Mouse (Mus musculus): ENCODE results near the gene Spag5. TPM values are rescaled to one million over a fixed set of nuclear protein-coding genes. Genes with fewer than 3 reads are reported as not detected.
"Not testable (repeated sequence)": the region's sequence is repeated elsewhere in the genome, so short reads cannot be mapped to it uniquely, and the experiment has no call there.

Spag5 gene
- polyA plus RNA-seq, 1 experiment from 2014 or later, result 50.3 TPM

GRCm38 (mm10) chr11:78276169-78276568 lies 25.2 kb upstream of the Spag5 start:
- H3K36me3 ChIP-seq (ENCODE audit: control insufficient read depth, insufficient read depth, low read length), result peaks cover 75% of the 10 kb centered on the region
- not testable (repeated sequence) for H3K9me3 ChIP-seq (ENCODE audit: control insufficient read depth, low read length); H3K27me3 ChIP-seq (replicated peaks; ENCODE audit: control insufficient read depth, insufficient read depth, low read length); H3K27ac ChIP-seq (ENCODE audit: low read depth, low read length); H3K4me1 ChIP-seq (replicated peaks; ENCODE audit: control insufficient read depth, insufficient read depth, low read length); H3K4me3 ChIP-seq (ENCODE audit: low read depth, low read length); H3K9ac ChIP-seq (ENCODE audit: low read depth, low read length); H3K4me2 ChIP-seq; ATAC-seq (replicated peaks; ENCODE audit: low FRiP score); DNase-seq (ENCODE audit: low spot score)
- WGBS, result 94% methylated on average over 4 of the region's 4 CpGs

DNA sequence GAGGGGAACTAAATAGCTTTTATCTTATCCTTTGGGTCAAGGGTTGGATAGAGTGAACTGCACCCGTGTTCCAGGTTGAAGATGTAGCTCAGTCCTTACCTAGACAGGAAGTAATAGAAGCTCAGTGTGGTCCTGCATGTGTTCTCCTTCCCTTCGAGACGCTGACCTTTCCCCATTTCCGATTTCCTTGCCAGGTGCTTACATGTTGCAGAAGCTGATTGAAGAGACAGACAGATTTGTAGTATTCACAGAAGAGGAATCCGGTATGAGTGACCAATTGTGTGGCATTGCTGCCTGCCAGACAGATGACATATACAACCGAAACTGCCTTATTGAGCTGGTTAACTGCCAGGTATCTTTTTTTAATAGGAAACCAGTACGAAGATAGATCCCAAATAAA lies 22.5 kb upstream of the Spag5 start:
- Histone ChIP-seq H3K36me3 (ENCODE audit: control insufficient read depth, insufficient read depth, low read length) (peaks cover 72% of the 10 kb centered on the region), H3K27me3 (replicated peaks; ENCODE audit: control insufficient read depth, insufficient read depth, low read length) (no peaks in the 10 kb centered on the region), H3K9ac (ENCODE audit: low read depth, low read length) (no peak overlapping the region), H3K4me1 (replicated peaks; ENCODE audit: control insufficient read depth, insufficient read depth, low read length) (no peaks in the 10 kb centered on the region), H3K4me2 (no peak overlapping the region), H3K4me3 (ENCODE audit: low read depth, low read length) (no peak overlapping the region), H3K9me3 (ENCODE audit: control insufficient read depth, low read length) (no peaks in the 10 kb centered on the region), H3K27ac (ENCODE audit: low read depth, low read length) (no peak overlapping the region)
- 87% methylated on average over 7 of the region's 7 CpGs for WGBS
- ATAC-seq (replicated peaks; ENCODE audit: low FRiP score) (no peak), DNase-seq (ENCODE audit: low spot score) (no peak)

DNA sequence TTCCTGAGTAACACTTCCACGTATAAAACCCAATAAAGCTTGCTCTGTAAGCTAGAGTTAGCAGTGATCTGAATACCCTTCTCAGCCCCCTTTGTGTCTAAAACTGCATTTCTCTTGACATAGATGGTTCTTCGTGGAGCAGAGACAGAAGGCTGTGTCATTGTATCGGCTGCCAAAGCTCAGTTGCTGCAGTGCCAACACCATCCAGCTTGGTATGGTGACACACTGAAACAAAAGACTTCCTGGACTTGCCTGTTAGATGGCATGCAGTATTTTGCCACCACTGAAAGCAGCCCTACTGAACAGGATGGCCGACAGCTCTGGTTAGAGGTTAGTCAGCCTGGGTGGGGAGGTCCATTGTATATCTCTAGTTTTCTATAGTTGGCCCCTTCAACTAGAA lies 21.7 kb upstream of the Spag5 start:
- WGBS, result 87% methylated on average over 4 of the region's 4 CpGs
- Histone ChIP-seq H3K4me2 (no peak overlapping the region), H3K27ac (ENCODE audit: low read depth, low read length) (no peak overlapping the region), H3K9ac (ENCODE audit: low read depth, low read length) (no peak overlapping the region), H3K4me3 (ENCODE audit: low read depth, low read length) (no peak overlapping the region), H3K4me1 (replicated peaks; ENCODE audit: control insufficient read depth, insufficient read depth, low read length) (no peaks in the 10 kb centered on the region), H3K36me3 (ENCODE audit: control insufficient read depth, insufficient read depth, low read length) (peaks cover 70% of the 10 kb centered on the region), H3K9me3 (ENCODE audit: control insufficient read depth, low read length) (no peaks in the 10 kb centered on the region), H3K27me3 (replicated peaks; ENCODE audit: control insufficient read depth, insufficient read depth, low read length) (no peaks in the 10 kb centered on the region)
- no peak for ATAC-seq (replicated peaks; ENCODE audit: low FRiP score)
- no peak for DNase-seq (ENCODE audit: low spot score)

DNA sequence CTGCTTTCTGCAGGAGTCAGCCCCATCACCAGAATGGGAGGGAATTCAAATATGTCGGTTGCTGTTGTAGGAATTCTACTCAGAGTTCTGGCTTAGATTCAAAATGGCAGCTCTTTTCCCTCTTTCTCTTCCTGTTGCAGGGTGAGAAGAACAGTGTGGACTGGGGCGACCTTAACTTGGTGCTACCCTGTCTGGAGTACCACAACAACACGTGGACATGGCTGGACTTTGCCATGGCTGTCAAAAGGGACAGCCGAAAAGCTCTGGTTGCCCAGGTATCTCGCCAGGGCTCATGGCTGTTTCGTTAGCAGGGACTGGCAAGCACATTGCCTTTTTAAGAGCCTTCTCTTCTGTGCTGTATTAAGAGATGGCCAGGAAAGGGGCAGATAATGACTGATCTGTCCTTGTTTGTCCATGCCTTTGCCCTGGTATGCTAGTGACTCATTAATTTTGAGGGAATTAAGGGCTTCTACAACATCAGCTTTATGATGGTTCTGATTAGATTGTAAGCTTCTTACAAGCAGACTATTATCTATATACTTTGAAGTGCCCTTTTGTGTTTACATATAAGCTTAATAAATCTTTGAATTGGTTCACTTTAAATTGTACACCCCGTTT lies 12.1 kb upstream of the Spag5 start:
- no peaks in the 10 kb centered on the region for H3K9me3 ChIP-seq (ENCODE audit: control insufficient read depth, low read length)
- no peak overlapping the region for H3K4me2 ChIP-seq
- peaks cover 56% of the 10 kb centered on the region for H3K36me3 ChIP-seq (ENCODE audit: control insufficient read depth, insufficient read depth, low read length)
- H3K4me1 ChIP-seq (replicated peaks; ENCODE audit: control insufficient read depth, insufficient read depth, low read length), result no peaks in the 10 kb centered on the region
- H3K27ac ChIP-seq (ENCODE audit: low read depth, low read length), result no peak overlapping the region
- 90% methylated on average over 7 of the region's 7 CpGs for WGBS
- no peaks in the 10 kb centered on the region for H3K27me3 ChIP-seq (replicated peaks; ENCODE audit: control insufficient read depth, insufficient read depth, low read length)
- DNase-seq (ENCODE audit: low spot score) (no peak), ATAC-seq (replicated peaks; ENCODE audit: low FRiP score) (no peak)
- no peak overlapping the region for H3K4me3 ChIP-seq (ENCODE audit: low read depth, low read length)
- H3K9ac ChIP-seq (ENCODE audit: low read depth, low read length), result no peak overlapping the region

- Histone ChIP-seq H3K9ac (ENCODE audit: low read depth, low read length) (no peak within 1 kb of the TSS), H3K4me3 (ENCODE audit: low read depth, low read length) (no peak within 1 kb of the TSS), H3K27ac (ENCODE audit: low read depth, low read length) (no peak within 1 kb of the TSS), H3K27me3 (replicated peaks; ENCODE audit: control insufficient read depth, insufficient read depth, low read length) (no peaks in the 10 kb centered on the region), H3K9me3 (ENCODE audit: control insufficient read depth, low read length) (no peaks in the 10 kb centered on the region), H3K4me2 (no peak within 1 kb of the TSS), H3K4me1 (replicated peaks; ENCODE audit: control insufficient read depth, insufficient read depth, low read length) (no peaks in the 10 kb centered on the region), H3K36me3 (ENCODE audit: control insufficient read depth, insufficient read depth, low read length) (peaks cover 44% of the 10 kb centered on the region)
- ATAC-seq (replicated peaks; ENCODE audit: low FRiP score) (no peak), DNase-seq (ENCODE audit: low spot score) (no peak)
- WGBS, result 86% methylated on average over 4 of the region's 4 CpGs
These were observed 10.7 kb upstream of the Spag5 start, which contains the start of gene BC030499 for GRCm38 (mm10) chr11:78290654-78291053. BC030499 (plus strand) TSS chr11:78290841.

DNA sequence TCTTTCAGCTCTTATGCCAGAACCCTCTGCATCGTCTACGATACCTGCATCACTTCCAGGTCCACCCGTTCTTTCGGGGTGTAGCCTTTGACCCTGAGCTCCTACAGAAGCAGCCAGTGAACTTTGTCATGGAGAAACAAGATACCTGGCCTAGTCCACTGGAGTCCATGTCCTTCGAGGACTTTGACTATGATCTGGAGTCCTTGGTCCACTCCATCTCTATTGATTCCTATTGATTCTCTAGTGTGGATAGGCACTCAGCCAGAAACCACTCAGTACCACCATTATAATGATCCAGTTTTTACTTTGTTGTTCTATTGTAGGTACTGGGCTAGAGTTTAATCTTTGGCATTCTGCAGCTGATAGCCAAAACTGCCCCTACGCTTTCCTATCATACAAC lies 6.7 kb upstream of the Spag5 start:
- 92% methylated on average over 6 of the region's 6 CpGs for WGBS
- peaks cover 20% of the 10 kb centered on the region for H3K36me3 ChIP-seq (ENCODE audit: control insufficient read depth, insufficient read depth, low read length)
- H3K9me3 ChIP-seq (ENCODE audit: control insufficient read depth, low read length), result no peaks in the 10 kb centered on the region
- H3K4me1 ChIP-seq (replicated peaks; ENCODE audit: control insufficient read depth, insufficient read depth, low read length), result no peaks in the 10 kb centered on the region
- ATAC-seq (replicated peaks; ENCODE audit: low FRiP score), result no peak
- H3K27me3 ChIP-seq (replicated peaks; ENCODE audit: control insufficient read depth, insufficient read depth, low read length), result no peaks in the 10 kb centered on the region
- no peak overlapping the region for H3K9ac ChIP-seq (ENCODE audit: low read depth, low read length)
- DNase-seq (ENCODE audit: low spot score), result no peak
- no peak overlapping the region for H3K4me2 ChIP-seq
- H3K27ac ChIP-seq (ENCODE audit: low read depth, low read length), result no peak overlapping the region
- H3K4me3 ChIP-seq (ENCODE audit: low read depth, low read length), result no peak overlapping the region

- Histone ChIP-seq H3K27me3 (replicated peaks; ENCODE audit: control insufficient read depth, insufficient read depth, low read length) (no peaks in the 10 kb centered on the region), H3K4me3 (ENCODE audit: low read depth, low read length) (peak overlapping the region; percentile 84), H3K9me3 (ENCODE audit: control insufficient read depth, low read length) (no peaks in the 10 kb centered on the region), H3K36me3 (ENCODE audit: control insufficient read depth, insufficient read depth, low read length) (peaks cover 16% of the 10 kb centered on the region), H3K4me2 (peak overlapping the region; percentile 63), H3K27ac (ENCODE audit: low read depth, low read length) (no peak overlapping the region), H3K4me1 (replicated peaks; ENCODE audit: control insufficient read depth, insufficient read depth, low read length) (peaks cover 2% of the 10 kb centered on the region; the same call in 1 of the 2 replicates), H3K9ac (ENCODE audit: low read depth, low read length) (peak overlapping the region; percentile 84)
- DNase-seq (ENCODE audit: low spot score) (no peak), ATAC-seq (replicated peaks; ENCODE audit: low FRiP score) (peak; percentile 35; the same call in 1 of the 2 replicates)
- WGBS, result 74% methylated on average over 7 of the region's 7 CpGs
These were observed 412 bp upstream of the Spag5 start for GRCm38 (mm10) chr11:78300917-78301316.

- DNase-seq (ENCODE audit: low spot score), result no peak
- H3K4me3 ChIP-seq (ENCODE audit: low read depth, low read length), result no peak overlapping the region
- H3K27ac ChIP-seq (ENCODE audit: low read depth, low read length), result no peak overlapping the region
- no peak for ATAC-seq (replicated peaks; ENCODE audit: low FRiP score)
- H3K9me3 ChIP-seq (ENCODE audit: control insufficient read depth, low read length), result no peaks in the 10 kb centered on the region
- H3K27me3 ChIP-seq (replicated peaks; ENCODE audit: control insufficient read depth, insufficient read depth, low read length), result no peaks in the 10 kb centered on the region
- no peak overlapping the region for H3K9ac ChIP-seq (ENCODE audit: low read depth, low read length)
- 84% methylated on average over 4 of the region's 4 CpGs for WGBS
- peaks cover 27% of the 10 kb centered on the region for H3K36me3 ChIP-seq (ENCODE audit: control insufficient read depth, insufficient read depth, low read length)
- no peak overlapping the region for H3K4me2 ChIP-seq
- peaks cover 2% of the 10 kb centered on the region; the same call in 1 of the 2 replicates for H3K4me1 ChIP-seq (replicated peaks; ENCODE audit: control insufficient read depth, insufficient read depth, low read length)
These were observed 3.9 kb downstream of the Spag5 start for GRCm38 (mm10) chr11:78305272-78305671.

- Histone ChIP-seq H3K4me2 (no peak overlapping the region), H3K9ac (ENCODE audit: low read depth, low read length) (no peak overlapping the region), H3K27me3 (replicated peaks; ENCODE audit: control insufficient read depth, insufficient read depth, low read length) (no peaks in the 10 kb centered on the region), H3K4me3 (ENCODE audit: low read depth, low read length) (no peak overlapping the region), H3K4me1 (replicated peaks; ENCODE audit: control insufficient read depth, insufficient read depth, low read length) (no peaks in the 10 kb centered on the region; the same call in 1 of the 2 replicates), H3K9me3 (ENCODE audit: control insufficient read depth, low read length) (no peaks in the 10 kb centered on the region), H3K27ac (ENCODE audit: low read depth, low read length) (no peak overlapping the region), H3K36me3 (ENCODE audit: control insufficient read depth, insufficient read depth, low read length) (peaks cover 48% of the 10 kb centered on the region)
- no peak for DNase-seq (ENCODE audit: low spot score)
- ATAC-seq (replicated peaks; ENCODE audit: low FRiP score), result no peak
- 95% methylated on average over 8 of the region's 8 CpGs for WGBS
These were observed 9.7 kb downstream of the Spag5 start for GRCm38 (mm10) chr11:78310861-78311511.
